Mouse (Mus musculus) brain, embryonic 14.5 days (tissue): Measurements from ENCODE around the gene Tbc1d2b.

Experiments used
- CTCF ChIP-seq: fragments of 200-500 bp; IDR thresholded peaks from 2 replicates; pipeline ENCODE4 v1.5.1; 2012; ENCODE audit warnings: inconsistent platforms, mild to moderate bottlenecking, moderate library complexity, borderline replicate concordance; ENCODE audit not compliant: insufficient read depth, insufficient read length; ENCODE audit errors: extremely low read depth
- POLR2A ChIP-seq: fragments of 200-500 bp; IDR thresholded peaks from 2 replicates; pipeline ENCODE4 v1.6.1; 2012; ENCODE audit warnings: mild to moderate bottlenecking, inconsistent platforms, borderline replicate concordance; ENCODE audit not compliant: poor library complexity, insufficient read depth, insufficient read length, severe bottlenecking; ENCODE audit errors: extremely low read depth

GRCm38 (mm10) chr9:90162926-90163748 lies 107.5 kb downstream of the Tbc1d2b start, which contains the start of gene Adamts7:
- TF ChIP-seq POLR2A (peak; percentile 4; the same call in 1 of the 2 replicates), CTCF (no peak)
